Comparison of ENCODE assay signal across 8 mouse cellular contexts in the genomic region with DNA sequence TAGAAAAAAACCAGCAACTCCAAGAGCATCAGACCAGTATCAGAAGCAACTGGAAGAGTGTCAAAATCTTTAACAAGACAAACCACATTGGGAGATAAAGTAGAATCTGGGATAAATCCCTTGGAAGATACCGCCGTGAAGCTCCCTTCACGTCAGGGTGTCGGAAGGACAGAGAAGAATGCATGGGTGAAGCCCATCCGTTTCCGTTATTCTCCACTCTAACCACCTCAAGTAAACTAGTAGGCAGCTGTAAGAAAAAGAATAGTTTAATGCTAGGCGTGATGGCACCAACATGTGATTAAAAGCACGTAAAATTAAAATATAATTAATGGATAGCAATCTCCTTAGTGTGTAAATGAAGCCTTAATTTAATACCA. TPM values are rescaled to one million over a fixed set of nuclear protein-coding genes. Genes with fewer than 3 reads are reported as not detected.
DNase-seq lines count a peak whose midpoint lies in the region; ATAC-seq and TF ChIP-seq lines count a peak whose summit lies in the region.

No protein-coding gene starts in this region.

- H3K4me3 ChIP-seq in kidney, adult 2 months (ENCODE audit: insufficient read depth, low read depth, low read length) = peak overlapping the region; percentile 23; the same call in 1 of the 2 replicates
- H3K4me3 ChIP-seq in embryonic facial prominence, embryonic 10.5 days = peak overlapping the region; percentile 68
- peak overlapping the region; percentile 63 for H3K4me3 ChIP-seq in hindbrain, postnatal 0 days (ENCODE audit: low read length)
- H3K4me3 ChIP-seq in midbrain, embryonic 12.5 days = peak overlapping the region; percentile 63

- no peaks in the 10 kb centered on the region for H3K9me3 ChIP-seq in embryonic facial prominence, embryonic 10.5 days
- H3K9me3 ChIP-seq in hindbrain, postnatal 0 days (ENCODE audit: low read length) = no peaks in the 10 kb centered on the region
- H3K9me3 ChIP-seq in midbrain, embryonic 12.5 days = no peaks in the 10 kb centered on the region

- H3K27me3 ChIP-seq in kidney, adult 2 months (replicated peaks; ENCODE audit: control insufficient read depth, insufficient read depth, low read length) = no peaks in the 10 kb centered on the region
- H3K27me3 ChIP-seq in embryonic facial prominence, embryonic 10.5 days (replicated peaks; ENCODE audit: low read depth, poor library complexity, severe bottlenecking) = no peaks in the 10 kb centered on the region
- no peaks in the 10 kb centered on the region for H3K27me3 ChIP-seq in hindbrain, postnatal 0 days (ENCODE audit: insufficient read depth, low read length)
- no peaks in the 10 kb centered on the region for H3K27me3 ChIP-seq in midbrain, embryonic 12.5 days

- H3K4me2 ChIP-seq in hindbrain, postnatal 0 days (ENCODE audit: low read depth, low read length) = peak overlapping the region; percentile 59
- H3K4me2 ChIP-seq in midbrain, embryonic 12.5 days (replicated peaks) = peak overlapping the region; percentile 63

- TF ChIP-seq POLR2A in kidney, adult 2 months (IDR thresholded peaks at IDR 0.05; ENCODE audit: low read depth, low read length) = no peak

- no peak; the same call in 1 of the 2 replicates for ATAC-seq in hindbrain, postnatal 0 days
- no peak for ATAC-seq in midbrain, embryonic 12.5 days (ENCODE audit: low FRiP score, low read depth)
- ATAC-seq in activated CD4-positive, CD25-positive, alpha-beta regulatory T cell, adult 4 months = no peak

- no peak for DNase-seq in kidney, adult 2 months
- no peak for DNase-seq in kidney, postnatal 36 days
- DNase-seq in embryonic facial prominence, embryonic 10.5 days (ENCODE audit: low spot score) = no peak
- DNase-seq in hindbrain, postnatal 0 days (ENCODE audit: low spot score) = no peak
- no peak for DNase-seq in right cerebral cortex, postnatal 14 days
- DNase-seq in spleen, adult 18-20 months = no peak

- 14% methylated on average over 8 of the region's 8 CpGs for WGBS in kidney, adult 2 months
- 28% methylated on average over 8 of the region's 8 CpGs for WGBS in embryonic facial prominence, embryonic 10.5 days
- WGBS in hindbrain, postnatal 0 days = 12% methylated on average over 8 of the region's 8 CpGs
- 13% methylated on average over 8 of the region's 8 CpGs for WGBS in midbrain, embryonic 12.5 days

- peak overlapping the region; percentile 53; the same call in 1 of the 2 replicates for H3K9ac ChIP-seq in hindbrain, postnatal 0 days (replicated peaks; ENCODE audit: low read length)
- H3K9ac ChIP-seq in midbrain, embryonic 12.5 days (replicated peaks) = peak overlapping the region; percentile 62

- H3K27ac ChIP-seq in kidney, adult 2 months (ENCODE audit: insufficient read depth, low read depth, low read length) = peak overlapping the region; percentile 51
- H3K27ac ChIP-seq in embryonic facial prominence, embryonic 10.5 days (replicated peaks) = peak overlapping the region; percentile 92
- peak overlapping the region; percentile 90 for H3K27ac ChIP-seq in hindbrain, postnatal 0 days
- peak overlapping the region; percentile 98 for H3K27ac ChIP-seq in midbrain, embryonic 12.5 days (replicated peaks)

- no peak for TF ChIP-seq CTCF in kidney, adult 2 months (conservative IDR thresholded peaks at IDR 0.05; ENCODE audit: insufficient read depth, insufficient read length, low read depth, low read length)
- TF ChIP-seq CTCF in hindbrain, postnatal 0 days (IDR thresholded peaks at IDR 0.05; ENCODE audit: low read depth) = no peak

- H3K4me1 ChIP-seq in kidney, adult 2 months (ENCODE audit: control insufficient read depth, insufficient read depth, low read length) = no peaks in the 10 kb centered on the region
- H3K4me1 ChIP-seq in embryonic facial prominence, embryonic 10.5 days = peaks cover 21% of the 10 kb centered on the region
- H3K4me1 ChIP-seq in hindbrain, postnatal 0 days (ENCODE audit: insufficient read depth, low read length) = no peaks in the 10 kb centered on the region; the same call in 1 of the 2 replicates
- peaks cover 24% of the 10 kb centered on the region for H3K4me1 ChIP-seq in midbrain, embryonic 12.5 days

- no peaks in the 10 kb centered on the region for H3K36me3 ChIP-seq in kidney, adult 2 months (ENCODE audit: control insufficient read depth, insufficient read depth, low read length)
- peaks cover 36% of the 10 kb centered on the region for H3K36me3 ChIP-seq in embryonic facial prominence, embryonic 10.5 days (replicated peaks)
- H3K36me3 ChIP-seq in hindbrain, postnatal 0 days (ENCODE audit: insufficient read depth, low read length) = peaks cover 4% of the 10 kb centered on the region; the same call in 1 of the 2 replicates
- H3K36me3 ChIP-seq in midbrain, embryonic 12.5 days = peaks cover 25% of the 10 kb centered on the region

RNA-seq across cellular contexts. Expression of a gene that starts 0.3 kb away (rescaled TPM):
- 2.1 and 2.4 TPM in 2 replicates for polyA plus RNA-seq in kidney, adult 2 months (2012; rRNA removed)
- polyA plus RNA-seq in embryonic facial prominence, embryonic 10.5 days (2016; fragmentation: Nextera tagmentation; extraction: Ambion mirVana) = 9.5 and 10.0 TPM in 2 replicates
- total RNA-seq in hindbrain, postnatal 0 days (2014; rRNA removed) = 16.1 and 16.8 TPM in 2 replicates
- polyA plus RNA-seq in hindbrain, postnatal 0 days (2015; fragmentation: Nextera tagmentation; extraction: Ambion mirVana) = 6.9 and 7.8 TPM in 2 replicates
- 14.3 and 15.1 TPM in 2 replicates for polyA plus RNA-seq in midbrain, embryonic 12.5 days (2016; fragmentation: Nextera tagmentation; extraction: Ambion mirVana)
- polyA plus RNA-seq in activated CD4-positive, CD25-positive, alpha-beta regulatory T cell, adult 4 months (2017; shearing (Covaris generic)) = 1 to 10 TPM; 6.5 to 6.6 TPM

RNA-seq across cellular contexts. Expression of a gene that starts 1.4 kb away (rescaled TPM):
- polyA plus RNA-seq in kidney, adult 2 months (2012; rRNA removed) = 1.1 and 1.5 TPM in 2 replicates
- polyA plus RNA-seq in embryonic facial prominence, embryonic 10.5 days (2016; fragmentation: Nextera tagmentation; extraction: Ambion mirVana) = 4.6 and 6.3 TPM in 2 replicates
- 5.8 and 6.6 TPM in 2 replicates for total RNA-seq in hindbrain, postnatal 0 days (2014; rRNA removed)
- polyA plus RNA-seq in hindbrain, postnatal 0 days (2015; fragmentation: Nextera tagmentation; extraction: Ambion mirVana) = 4.1 and 4.8 TPM in 2 replicates
- polyA plus RNA-seq in midbrain, embryonic 12.5 days (2016; fragmentation: Nextera tagmentation; extraction: Ambion mirVana) = 7.6 and 8.9 TPM in 2 replicates
- polyA plus RNA-seq in activated CD4-positive, CD25-positive, alpha-beta regulatory T cell, adult 4 months (2017; shearing (Covaris generic)) = 1 to 10 TPM in 1 of 2 experiments, under 1 TPM in 1; 0.64 to 1.2 TPM

RNA-seq across cellular contexts. Expression of a gene that starts 46.9 kb away (rescaled TPM):
- polyA plus RNA-seq in kidney, adult 2 months (2012; rRNA removed) = 1.7 and 1.8 TPM in 2 replicates
- 8.1 and 8.6 TPM in 2 replicates for polyA plus RNA-seq in embryonic facial prominence, embryonic 10.5 days (2016; fragmentation: Nextera tagmentation; extraction: Ambion mirVana)
- 14.7 and 17.8 TPM in 2 replicates for total RNA-seq in hindbrain, postnatal 0 days (2014; rRNA removed)
- 12.1 and 14.0 TPM in 2 replicates for polyA plus RNA-seq in hindbrain, postnatal 0 days (2015; fragmentation: Nextera tagmentation; extraction: Ambion mirVana)
- 14.2 and 14.4 TPM in 2 replicates for polyA plus RNA-seq in midbrain, embryonic 12.5 days (2016; fragmentation: Nextera tagmentation; extraction: Ambion mirVana)
- polyA plus RNA-seq in activated CD4-positive, CD25-positive, alpha-beta regulatory T cell, adult 4 months (2017; shearing (Covaris generic)) = 1 to 10 TPM; 4.6 to 5.2 TPM

RNA-seq across cellular contexts. Expression of a gene that starts 47.2 kb away (rescaled TPM):
- 4.7 and 5.0 TPM in 2 replicates for polyA plus RNA-seq in kidney, adult 2 months (2012; rRNA removed)
- polyA plus RNA-seq in embryonic facial prominence, embryonic 10.5 days (2016; fragmentation: Nextera tagmentation; extraction: Ambion mirVana) = 13.9 and 14.7 TPM in 2 replicates
- 7.9 and 10.1 TPM in 2 replicates for total RNA-seq in hindbrain, postnatal 0 days (2014; rRNA removed)
- 13.1 and 14.6 TPM in 2 replicates for polyA plus RNA-seq in hindbrain, postnatal 0 days (2015; fragmentation: Nextera tagmentation; extraction: Ambion mirVana)
- polyA plus RNA-seq in midbrain, embryonic 12.5 days (2016; fragmentation: Nextera tagmentation; extraction: Ambion mirVana) = 14.7 and 18.7 TPM in 2 replicates
- polyA plus RNA-seq in activated CD4-positive, CD25-positive, alpha-beta regulatory T cell, adult 4 months (2017; shearing (Covaris generic)) = 1 to 10 TPM; 4.0 to 4.5 TPM

RNA-seq across cellular contexts. Expression of a gene that starts 53.2 kb away (rescaled TPM):
- 0.48 and 0.61 TPM in 2 replicates for polyA plus RNA-seq in kidney, adult 2 months (2012; rRNA removed)
- polyA plus RNA-seq in embryonic facial prominence, embryonic 10.5 days (2016; fragmentation: Nextera tagmentation; extraction: Ambion mirVana) = 10.1 and 10.7 TPM in 2 replicates
- 5.3 and 7.4 TPM in 2 replicates for total RNA-seq in hindbrain, postnatal 0 days (2014; rRNA removed)
- 8.6 and 10.3 TPM in 2 replicates for polyA plus RNA-seq in hindbrain, postnatal 0 days (2015; fragmentation: Nextera tagmentation; extraction: Ambion mirVana)
- polyA plus RNA-seq in midbrain, embryonic 12.5 days (2016; fragmentation: Nextera tagmentation; extraction: Ambion mirVana) = 11.8 and 12.4 TPM in 2 replicates
- polyA plus RNA-seq in activated CD4-positive, CD25-positive, alpha-beta regulatory T cell, adult 4 months (2017; shearing (Covaris generic)) = 1 to 10 TPM; 5.3 to 7.4 TPM
